Mouse (Mus musculus) ES-E14 (cell line): ENCODE data around the gene Pitpnm1. TPM values are rescaled to one million over a fixed set of nuclear protein-coding genes. Genes with fewer than 3 reads are reported as not detected.

Experiments
- DNase-seq: peaks from one replicate; pipeline ENCODE4 v3.0.0-alpha.2; 2013; ENCODE audit warnings: low read depth, low spot score
- H3K27ac ChIP-seq: 2 replicates; pipeline ENCODE4 v1.5.1; 2012; ENCODE audit warnings: low read depth, mild to moderate bottlenecking, low read length, moderate library complexity, mixed read lengths; ENCODE audit not compliant: poor library complexity, insufficient read depth, severe bottlenecking
- H3K36me3 ChIP-seq: 2 replicates; pipeline ENCODE4 v1.6.1; 2012; ENCODE audit warnings: mild to moderate bottlenecking, low read length, moderate library complexity, mixed read lengths; ENCODE audit not compliant: control insufficient read depth, poor library complexity, insufficient read depth, severe bottlenecking
- H3K4me1 ChIP-seq, 2 experiments: fragments of 150-350 bp in 1 of 2; sonication (generic) in 1 of 2; 2 replicates each; pipeline ENCODE4 v1.6.1; 2012; ENCODE audit warnings: low read length in 2 of 2, mild to moderate bottlenecking in 1 of 2, mixed read lengths in 1 of 2; ENCODE audit not compliant: control insufficient read depth in 2 of 2, insufficient read depth in 2 of 2, poor library complexity in 1 of 2
- H3K4me3 ChIP-seq, 2 experiments: fragments of 150-350 bp in 1 of 2; sonication (generic) in 1 of 2; 2 replicates each; pipeline ENCODE4 v1.5.1; 2012; ENCODE audit warnings: low read length in 2 of 2, low read depth in 1 of 2, mild to moderate bottlenecking in 1 of 2, mixed read lengths in 1 of 2; ENCODE audit not compliant: insufficient read depth in 1 of 2, poor library complexity in 1 of 2, severe bottlenecking in 1 of 2
- H3K9ac ChIP-seq: 2 replicates; pipeline ENCODE4 v1.6.1; 2012; ENCODE audit warnings: low read depth, mild to moderate bottlenecking, low read length, mixed read lengths; ENCODE audit not compliant: poor library complexity, insufficient read depth, severe bottlenecking
- H3K9me3 ChIP-seq: fragments of 150-350 bp; sonication (generic); 2 replicates; pipeline ENCODE4 v1.6.1; 2012; ENCODE audit warnings: low read depth, mild to moderate bottlenecking, low read length; ENCODE audit not compliant: control insufficient read depth, insufficient read depth
- CHD2 ChIP-seq: IDR thresholded peaks from 2 replicates; pipeline ENCODE4 v1.6.1; 2014; ENCODE audit warnings: mild to moderate bottlenecking, low read depth, low read length, inconsistent platforms
- HCFC1 ChIP-seq: IDR thresholded peaks from 2 replicates; pipeline ENCODE4 v1.6.1; 2012; ENCODE audit warnings: low read length, inconsistent platforms, borderline replicate concordance; ENCODE audit not compliant: insufficient read depth
- MAFK ChIP-seq: IDR thresholded peaks from 2 replicates; pipeline ENCODE4 v1.6.1; 2014; ENCODE audit warnings: mild to moderate bottlenecking, low read depth, low read length, inconsistent platforms; ENCODE audit not compliant: insufficient read depth
- ZC3H11A ChIP-seq: IDR thresholded peaks from 2 replicates; pipeline ENCODE4 v1.6.1; 2012; ENCODE audit warnings: low read depth, mild to moderate bottlenecking, inconsistent platforms, low read length, borderline replicate concordance
- ZNF384 ChIP-seq: IDR thresholded peaks from 2 replicates; pipeline ENCODE4 v1.6.1; 2012; ENCODE audit warnings: low read depth, low read length, inconsistent platforms
- in situ Hi-C, 2 experiments: fragments of 600-800 bp; cut with MboI; formaldehyde crosslinking; loops; one replicate each; pipeline ENCODE4 v1.15.1; 2025; ENCODE audit warnings: low sequenced_read_pairs in 2 of 2, inconsistent platforms in 1 of 2; ENCODE audit not compliant: unreplicated experiment in 2 of 2
- total RNA-seq: library from RNA; depleted of rRNA; stranded (reverse); fragments of 300-350 nt; gene quantifications from 2 replicates; pipeline ENCODE4 v1.2.3, GENCODE M21; 2012

The Pitpnm1 gene
- total RNA-seq, 1 experiment: 10.5 TPM

GRCm38 (mm10) chr19:4155223-4156072 is 55.6 kb downstream of the Pitpnm1 start:
- peaks cover 34% of the 10 kb centered on the region for H3K36me3 ChIP-seq
- H3K4me3 ChIP-seq: peak overlapping the region; percentile 35 to 39; a peak in 3 of 4 replicates
- TF ChIP-seq MAFK: no peak
- TF ChIP-seq ZNF384: no peak
- no peak for TF ChIP-seq HCFC1
- TF ChIP-seq CHD2: no peak
- TF ChIP-seq ZC3H11A: no peak
- no peaks in the 10 kb centered on the region for H3K9me3 ChIP-seq
- H3K9ac ChIP-seq: peak overlapping the region; percentile 31; the same call in 1 of the 2 replicates
- H3K27ac ChIP-seq: no peak overlapping the region
- in situ Hi-C loops: no loop called here
- no peak for DNase-seq
- H3K4me1 ChIP-seq: peaks cover 0 to 38% of the 10 kb centered on the region in 2 experiments; a peak in 3 of 4 replicates

GRCm38 (mm10) chr19:4156073-4156579 is 56.3 kb downstream of the Pitpnm1 start:
- Histone ChIP-seq H3K9me3 (no peaks in the 10 kb centered on the region), H3K4me1 (peaks cover 0 to 36% of the 10 kb centered on the region in 2 experiments; a peak in 2 of 4 replicates), H3K9ac (peak overlapping the region; percentile 31; the same call in 1 of the 2 replicates), H3K4me3 (peak overlapping the region; percentile 35 to 39; a peak in 2 of 4 replicates), H3K36me3 (peaks cover 29% of the 10 kb centered on the region), H3K27ac (no peak overlapping the region)
- TF ChIP-seq ZC3H11A (no peak), HCFC1 (no peak), CHD2 (no peak), ZNF384 (no peak), MAFK (no peak)
- DNase-seq: no peak
- in situ Hi-C loops: no loop called here

GRCm38 (mm10) chr19:4156771-4157170 is 57.0 kb downstream of the Pitpnm1 start:
- H3K4me3 ChIP-seq: no peak overlapping the region
- H3K27ac ChIP-seq: no peak overlapping the region
- H3K4me1 ChIP-seq: peaks cover 0 to 32% of the 10 kb centered on the region in 2 experiments; a peak in 2 of 4 replicates
- peaks cover 25% of the 10 kb centered on the region for H3K36me3 ChIP-seq
- in situ Hi-C loops: no loop called here
- H3K9ac ChIP-seq: no peak overlapping the region
- no peak for DNase-seq
- no peaks in the 10 kb centered on the region for H3K9me3 ChIP-seq
- TF ChIP-seq MAFK: no peak
- no peak for TF ChIP-seq CHD2
- TF ChIP-seq ZNF384: no peak
- no peak for TF ChIP-seq ZC3H11A
- no peak for TF ChIP-seq HCFC1

- Histone ChIP-seq H3K4me3 (no peak overlapping the region), H3K27ac (no peak overlapping the region), H3K36me3 (peaks cover 17% of the 10 kb centered on the region), H3K9me3 (no peaks in the 10 kb centered on the region), H3K9ac (no peak overlapping the region), H3K4me1 (peaks cover 0 to 25% of the 10 kb centered on the region in 2 experiments; a peak in 2 of 4 replicates)
- in situ Hi-C loops: no loop called here
- TF ChIP-seq ZC3H11A (no peak), CHD2 (no peak), MAFK (no peak), ZNF384 (no peak), HCFC1 (no peak)
- DNase-seq: no peak
Observed at GRCm38 (mm10) chr19:4159049-4159448, 59.3 kb downstream of the Pitpnm1 start.
